Mouse (Mus musculus): ENCODE measurements around the gene Polr2h. TPM values are rescaled to one million over a fixed set of nuclear protein-coding genes. Genes with fewer than 3 reads are reported as not detected.

Polr2h gene
- total RNA-seq, 2 experiments from 2014 or later, result 10.9 to 14.1 TPM

GRCm38 (mm10) chr16:20699266-20699665 is 18.2 kb upstream of the Polr2h start:
- intact Hi-C loops (cut with DNase I; ENCODE audit: low total_unique reads), result no loop called here
- no peak for DNase-seq

DNA sequence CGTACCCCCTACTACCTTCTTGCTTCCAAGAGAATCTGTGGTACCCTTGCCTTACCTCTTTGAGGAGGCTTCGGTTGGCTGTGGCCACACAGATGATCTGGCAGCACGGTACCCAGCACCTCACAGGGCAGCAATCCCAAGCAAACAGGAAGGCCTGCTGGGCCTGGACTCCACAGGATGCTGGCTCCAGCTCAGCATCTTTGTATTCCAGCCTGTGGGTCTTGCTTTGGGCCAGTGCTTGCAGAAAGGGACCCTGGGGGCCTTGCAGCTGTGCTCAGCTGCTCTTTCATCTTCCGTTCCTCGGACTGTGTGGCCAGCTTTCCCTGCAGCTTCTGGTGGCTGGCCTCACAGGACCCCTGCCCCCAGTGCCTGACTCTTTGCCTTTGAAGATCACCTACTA is 17.4 kb upstream of the Polr2h start:
- DNase-seq, result peak; percentile 44
- intact Hi-C loops (cut with DNase I; ENCODE audit: low total_unique reads), result no loop called here

DNA sequence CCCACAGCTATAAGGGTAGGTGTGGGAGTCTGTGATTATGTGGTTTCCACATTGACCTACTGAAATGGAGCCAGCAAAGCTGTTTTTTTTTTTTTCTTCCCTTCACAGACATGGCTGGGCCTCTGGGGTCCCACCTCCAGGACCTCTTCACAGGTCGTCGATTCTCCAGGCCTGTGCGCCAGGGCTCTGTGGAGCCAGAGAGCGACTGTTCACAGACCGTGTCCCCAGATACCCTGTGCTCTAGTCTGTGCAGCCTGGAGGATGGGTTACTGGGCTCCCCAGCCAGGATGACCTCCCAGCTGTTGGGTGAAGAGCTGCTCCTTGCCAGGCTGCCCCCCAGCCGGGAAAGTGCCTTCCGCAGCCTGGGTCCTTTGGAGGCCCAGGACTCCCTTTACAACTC is 16.1 kb upstream of the Polr2h start:
- intact Hi-C loops (cut with DNase I; ENCODE audit: low total_unique reads), result no loop called here
- no peak for DNase-seq

DNA sequence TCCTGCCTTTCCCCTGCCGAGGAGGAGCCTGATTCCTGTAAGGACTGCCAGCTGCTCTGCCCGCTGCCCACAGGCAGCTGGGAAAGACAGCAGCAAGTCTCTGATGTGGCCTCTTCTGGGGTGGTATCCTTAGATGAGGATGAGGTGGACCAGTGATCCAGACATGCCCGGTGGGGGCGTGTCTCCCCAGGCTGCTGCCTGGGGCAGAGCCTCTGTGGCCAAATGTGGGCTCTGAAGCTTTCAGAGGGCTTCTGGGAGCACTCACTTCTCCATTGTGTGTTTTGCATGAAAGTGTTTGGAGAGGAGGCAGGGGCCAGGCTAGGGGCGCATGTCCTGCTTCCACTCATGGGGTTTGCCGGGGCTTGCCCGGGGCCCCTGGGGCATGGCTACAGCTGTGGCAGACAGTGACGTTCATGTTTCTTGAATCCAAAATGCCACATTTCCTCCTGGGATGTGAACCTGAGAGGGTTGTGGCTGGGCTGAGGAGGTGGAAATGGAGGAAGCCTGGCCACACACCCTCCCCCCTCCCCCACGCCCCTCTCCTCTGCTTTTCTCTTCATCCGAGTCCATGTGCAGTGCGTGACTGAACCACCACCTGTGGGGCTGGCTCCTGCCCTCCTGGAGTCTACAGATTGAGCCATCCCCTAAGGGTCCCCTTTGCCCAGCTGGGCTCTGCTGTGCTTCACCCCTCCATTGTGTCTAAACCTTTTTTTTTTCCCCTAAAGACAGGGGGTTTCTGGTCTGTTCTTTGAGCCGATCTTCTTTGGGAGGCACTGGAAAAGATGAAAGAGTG is 15.5 kb upstream of the Polr2h start:
- no peak for DNase-seq
- intact Hi-C loops (cut with DNase I; ENCODE audit: low total_unique reads), result no loop called here

GRCm38 (mm10) chr16:20702522-20702893 is 15.0 kb upstream of the Polr2h start:
- DNase-seq, result peak; percentile 69
- intact Hi-C loops (cut with DNase I; ENCODE audit: low total_unique reads), result no loop called here

GRCm38 (mm10) chr16:20703071-20703470 is 14.4 kb upstream of the Polr2h start:
- intact Hi-C loops (cut with DNase I; ENCODE audit: low total_unique reads), result no loop called here
- no peak for DNase-seq

- intact Hi-C loops (cut with DNase I; ENCODE audit: low total_unique reads), result no loop called here
These were observed 13.6 kb upstream of the Polr2h start for GRCm38 (mm10) chr16:20703699-20704400.

DNA sequence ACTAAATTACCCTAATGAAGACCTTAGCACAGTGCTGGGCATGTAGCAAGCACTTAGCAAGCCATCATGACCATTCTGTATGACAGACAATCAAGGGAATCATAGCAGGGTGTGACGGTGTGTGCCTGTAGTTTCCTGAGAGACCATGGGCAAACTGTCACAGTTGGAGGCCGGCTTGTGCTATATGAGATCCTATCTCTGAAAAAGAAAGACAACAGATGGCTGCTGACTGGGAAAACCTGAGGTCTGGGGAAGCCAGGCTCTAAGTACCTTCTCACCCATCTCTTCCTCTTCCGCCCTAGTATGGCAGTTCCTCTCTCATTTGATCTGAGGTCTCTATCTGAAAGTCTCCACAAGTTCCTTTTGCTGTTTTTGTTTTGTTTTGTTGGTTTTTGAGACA is 11.7 kb upstream of the Polr2h start:
- DNase-seq, result no peak
- intact Hi-C loops (cut with DNase I; ENCODE audit: low total_unique reads), result loop anchor here (5.0 kb wide), 1 partner anchor 57 kb away; no protein-coding TSS in a partner anchor

More at GRCm38 (mm10) chr16:20703699-20704400, 13.6 kb upstream of the Polr2h start:
- DNase-seq, result no peak

- DNase-seq, result no peak
- intact Hi-C loops (cut with DNase I; ENCODE audit: low total_unique reads), result loop anchor here (5.0 kb wide), 1 partner anchor 56 kb away; no protein-coding TSS in a partner anchor
These were observed 10.9 kb upstream of the Polr2h start for GRCm38 (mm10) chr16:20706407-20707055.

GRCm38 (mm10) chr16:20708220-20708938 is 9.1 kb upstream of the Polr2h start:
- DNase-seq, result no peak
- intact Hi-C loops (cut with DNase I; ENCODE audit: low total_unique reads), result loop anchor here (5.0 kb wide), 1 partner anchor 54 kb away; no protein-coding TSS in a partner anchor

- no peak for DNase-seq
- intact Hi-C loops (cut with DNase I; ENCODE audit: low total_unique reads), result loop anchor here (5.0 kb wide), 1 partner anchor 53 kb away; no protein-coding TSS in a partner anchor
These were observed 8.3 kb upstream of the Polr2h start for GRCm38 (mm10) chr16:20708939-20709734.

GRCm38 (mm10) chr16:20710370-20710769 is 7.1 kb upstream of the Polr2h start:
- DNase-seq, result no peak
- intact Hi-C loops (cut with DNase I; ENCODE audit: low total_unique reads), result no loop called here

GRCm38 (mm10) chr16:20710810-20711209 is 6.7 kb upstream of the Polr2h start:
- intact Hi-C loops (cut with DNase I; ENCODE audit: low total_unique reads), result no loop called here

DNA sequence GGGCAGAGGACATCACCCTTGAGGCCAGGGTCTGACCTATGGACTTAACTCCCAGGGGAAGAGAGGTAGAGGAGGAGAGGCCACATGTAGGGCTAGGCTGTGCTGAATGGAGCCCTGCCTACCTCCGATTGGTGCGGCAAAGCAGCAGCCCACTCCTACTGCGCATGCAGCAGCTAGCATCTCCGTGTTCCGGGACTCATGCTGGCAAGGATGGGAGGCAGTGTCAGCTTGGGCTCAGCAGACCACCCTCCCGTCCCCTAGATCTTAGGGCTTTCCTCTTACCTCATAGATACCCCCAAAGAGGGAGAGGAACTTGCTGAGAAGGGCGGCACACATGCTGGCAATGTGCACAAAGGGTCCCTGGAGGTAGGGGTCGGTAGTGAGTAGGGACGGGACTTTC is 5.3 kb upstream of the Polr2h start:
- DNase-seq, result no peak
- intact Hi-C loops (cut with DNase I; ENCODE audit: low total_unique reads), result no loop called here

More at GRCm38 (mm10) chr16:20710810-20711209, 6.7 kb upstream of the Polr2h start:
- no peak for DNase-seq

DNA sequence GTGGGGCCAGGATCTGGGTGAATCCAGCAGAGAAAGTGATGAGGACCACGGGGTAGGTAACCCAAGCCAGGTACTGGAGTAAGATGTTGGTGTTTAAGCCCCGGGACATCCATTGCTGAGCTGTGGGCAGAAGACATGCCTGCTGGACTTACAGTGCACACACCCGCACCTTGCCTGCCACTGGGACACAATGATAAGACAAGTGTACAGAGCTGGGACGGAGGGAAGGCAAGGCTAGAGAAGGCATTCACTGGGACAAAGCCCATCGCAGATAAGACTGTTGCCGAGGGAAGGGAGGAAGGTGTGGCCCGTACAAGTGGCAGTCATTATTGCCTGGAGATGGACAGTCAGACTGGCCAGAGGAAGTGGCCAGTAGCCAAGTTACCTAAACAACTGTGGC is 4.6 kb upstream of the Polr2h start:
- intact Hi-C loops (cut with DNase I; ENCODE audit: low total_unique reads), result no loop called here
- DNase-seq, result no peak

- intact Hi-C loops (cut with DNase I; ENCODE audit: low total_unique reads), result no loop called here
- no peak for DNase-seq
These were observed 3.0 kb upstream of the Polr2h start for GRCm38 (mm10) chr16:20714307-20715080.

DNA sequence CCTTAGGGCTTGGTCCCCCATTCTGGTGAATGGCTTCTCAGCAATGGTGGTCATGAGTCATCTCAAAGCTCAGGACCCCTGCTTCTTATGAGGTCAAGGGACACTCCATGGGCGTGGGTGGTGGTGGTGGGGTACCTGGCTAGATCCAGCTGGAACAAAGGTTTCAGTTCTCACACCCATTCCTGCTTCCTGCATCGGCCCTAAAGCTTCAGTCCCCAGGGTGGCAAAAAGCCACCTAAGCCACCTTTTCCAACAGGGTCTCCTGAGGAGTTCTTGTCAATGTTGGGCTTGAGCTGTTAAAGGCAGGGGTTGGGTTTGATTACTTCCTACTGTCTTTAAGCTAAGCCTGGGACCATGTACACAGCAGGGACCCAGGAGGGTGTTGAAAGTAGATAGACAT is 2.3 kb upstream of the Polr2h start:
- intact Hi-C loops (cut with DNase I; ENCODE audit: low total_unique reads), result no loop called here
- no peak for DNase-seq

DNA sequence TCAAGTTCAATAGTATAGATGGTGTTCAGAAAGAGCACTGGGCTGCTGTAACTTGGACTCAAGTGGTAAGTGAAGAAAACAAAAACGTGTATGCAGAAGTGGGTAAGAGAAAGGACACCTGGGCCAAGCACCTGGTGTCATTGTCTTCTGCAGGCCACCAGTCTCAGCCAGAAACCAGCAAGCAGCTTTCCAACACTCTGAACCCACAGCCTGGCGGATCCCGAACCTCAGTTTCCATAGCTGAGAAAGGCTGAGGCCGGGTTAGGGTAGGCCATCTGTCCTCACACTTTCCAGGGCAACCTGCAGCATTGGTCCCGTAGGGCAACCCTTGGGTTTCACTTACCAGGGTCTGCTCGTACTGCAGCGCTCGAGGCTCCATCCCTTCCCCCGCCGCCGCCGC is 1.9 kb upstream of the Polr2h start:
- DNase-seq, result no peak
- intact Hi-C loops (cut with DNase I; ENCODE audit: low total_unique reads), result no loop called here
